Mouse (Mus musculus) heart, adult 2 months (tissue): ENCODE results near the gene Itga9.

Source experiments
- CTCF ChIP-seq: fragments of 200-600 bp; IDR thresholded peaks from 2 replicates; pipeline ENCODE4 v1.8.1; 2022; ENCODE audit warnings: antibody characterized with exemption, mild to moderate bottlenecking, moderate library complexity
- POLR2A ChIP-seq: fragments of 200-500 bp; IDR thresholded peaks from 2 replicates; pipeline ENCODE4 v1.6.1; 2011; ENCODE audit warnings: mild to moderate bottlenecking, low read depth, low read length, control low read depth; ENCODE audit not compliant: insufficient read depth

GRCm38 (mm10) chr9:118621691-118622090 lies 15.2 kb downstream of the Itga9 start:
- TF ChIP-seq CTCF (no peak), POLR2A (no peak)
